8 mouse cellular contexts compared by ENCODE assay signal in the genomic region with DNA sequence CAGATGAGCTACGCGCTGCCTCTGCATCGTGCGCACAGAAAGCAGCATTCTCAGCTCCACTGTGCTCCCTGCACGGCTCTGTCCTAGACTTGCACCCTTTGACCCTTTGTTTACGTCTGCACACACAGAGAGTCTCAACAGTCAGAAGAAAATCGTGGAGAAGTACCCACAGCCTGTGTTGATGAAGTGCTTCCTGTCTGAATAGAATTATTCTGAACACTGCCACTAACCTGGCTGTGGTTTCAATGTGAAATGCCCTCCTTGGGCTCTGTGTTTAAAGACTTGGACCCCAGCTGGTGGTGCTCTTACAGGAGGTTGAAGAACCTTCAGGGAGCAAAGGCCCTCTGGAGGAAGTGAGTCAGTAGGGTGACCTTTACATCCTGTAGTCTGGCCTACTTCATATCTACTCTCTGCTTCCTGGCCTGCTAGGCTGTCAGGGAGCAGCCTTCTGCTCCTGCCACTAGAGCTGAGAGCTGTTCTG.
DNase-seq lines count a peak whose midpoint lies in the region; ATAC-seq lines count a peak whose summit lies in the region.

No protein-coding gene starts in this region.

- no peaks in the 10 kb centered on the region for H3K27me3 ChIP-seq in hindbrain, embryonic 10.5 days (ENCODE audit: insufficient read depth, poor library complexity, severe bottlenecking)
- no peaks in the 10 kb centered on the region for H3K27me3 ChIP-seq in hindbrain, embryonic 16.5 days (replicated peaks; ENCODE audit: control insufficient read depth, insufficient read depth, low read length)
- H3K27me3 ChIP-seq in liver, embryonic 11.5 days (replicated peaks; ENCODE audit: control insufficient read depth, insufficient read depth, low read length): no peaks in the 10 kb centered on the region
- H3K27me3 ChIP-seq in forebrain, embryonic 12.5 days: peaks cover 78% of the 10 kb centered on the region
- peaks cover 82% of the 10 kb centered on the region for H3K27me3 ChIP-seq in forebrain, embryonic 13.5 days

- no peak overlapping the region for H3K4me2 ChIP-seq in hindbrain, embryonic 16.5 days (ENCODE audit: low read length)
- H3K4me2 ChIP-seq in liver, embryonic 11.5 days: no peak overlapping the region
- H3K4me2 ChIP-seq in forebrain, embryonic 12.5 days: no peak overlapping the region
- no peak overlapping the region for H3K4me2 ChIP-seq in forebrain, embryonic 13.5 days

- H3K9ac ChIP-seq in hindbrain, embryonic 16.5 days (ENCODE audit: low read depth, low read length): no peak overlapping the region
- H3K9ac ChIP-seq in liver, embryonic 11.5 days (ENCODE audit: low read depth, low read length): no peak overlapping the region
- no peak overlapping the region for H3K9ac ChIP-seq in forebrain, embryonic 12.5 days
- H3K9ac ChIP-seq in forebrain, embryonic 13.5 days: no peak overlapping the region

- 40% methylated on average over 7 of the region's 7 CpGs for WGBS in hindbrain, embryonic 10.5 days
- WGBS in hindbrain, embryonic 16.5 days: 47% methylated on average over 7 of the region's 7 CpGs
- WGBS in liver, embryonic 11.5 days: 62% methylated on average over 7 of the region's 7 CpGs
- 69% methylated on average over 7 of the region's 7 CpGs for WGBS in forebrain, embryonic 12.5 days
- 72% methylated on average over 7 of the region's 7 CpGs for WGBS in forebrain, embryonic 13.5 days

- no peak overlapping the region for H3K4me3 ChIP-seq in hindbrain, embryonic 10.5 days
- H3K4me3 ChIP-seq in hindbrain, embryonic 16.5 days (ENCODE audit: low read length): no peak overlapping the region
- H3K4me3 ChIP-seq in brown adipose tissue, adult 24 weeks (ENCODE audit: insufficient read depth, low read depth, low read length): no peak overlapping the region
- H3K4me3 ChIP-seq in liver, embryonic 11.5 days (ENCODE audit: low read depth, low read length): no peak overlapping the region
- no peak overlapping the region for H3K4me3 ChIP-seq in forebrain, embryonic 12.5 days (replicated peaks)
- no peak overlapping the region for H3K4me3 ChIP-seq in forebrain, embryonic 13.5 days

- intact Hi-C loops in gastrocnemius, postnatal 36 days (cut with DNase I): no loop called here

- H3K4me1 ChIP-seq in hindbrain, embryonic 10.5 days (replicated peaks): peaks cover 32% of the 10 kb centered on the region
- peaks cover 5% of the 10 kb centered on the region for H3K4me1 ChIP-seq in hindbrain, embryonic 16.5 days (ENCODE audit: control insufficient read depth, insufficient read depth, low read depth, low read length)
- peaks cover 48% of the 10 kb centered on the region for H3K4me1 ChIP-seq in brown adipose tissue, adult 24 weeks (ENCODE audit: control insufficient read depth, insufficient read depth, insufficient read length, low read length)
- peaks cover 29% of the 10 kb centered on the region for H3K4me1 ChIP-seq in liver, embryonic 11.5 days (replicated peaks; ENCODE audit: control insufficient read depth, insufficient read depth, low read length)
- 0 out of 2 replicates have a peak, but pooled peaks cover 2% of the 10 kb centered on the region for H3K4me1 ChIP-seq in forebrain, embryonic 12.5 days
- no peaks in the 10 kb centered on the region for H3K4me1 ChIP-seq in forebrain, embryonic 13.5 days

- DNase-seq in hindbrain, embryonic 10.5 days (ENCODE audit: low spot score): no peak
- DNase-seq in CD4-positive helper T cell, adult 2 months (ENCODE audit: low read depth, low spot score): peak; percentile 30
- DNase-seq in liver, embryonic 11.5 days (ENCODE audit: low spot score): no peak
- no peak for DNase-seq in gastrocnemius, postnatal 36 days

- no peaks in the 10 kb centered on the region for H3K9me3 ChIP-seq in hindbrain, embryonic 10.5 days
- H3K9me3 ChIP-seq in hindbrain, embryonic 16.5 days (ENCODE audit: control insufficient read depth, low read length): no peaks in the 10 kb centered on the region
- H3K9me3 ChIP-seq in liver, embryonic 11.5 days (ENCODE audit: control insufficient read depth, low read length): no peaks in the 10 kb centered on the region
- H3K9me3 ChIP-seq in forebrain, embryonic 12.5 days: no peaks in the 10 kb centered on the region
- no peaks in the 10 kb centered on the region; the same call in 1 of the 2 replicates for H3K9me3 ChIP-seq in forebrain, embryonic 13.5 days (replicated peaks)

- peak overlapping the region; percentile 69 for H3K27ac ChIP-seq in hindbrain, embryonic 10.5 days
- H3K27ac ChIP-seq in hindbrain, embryonic 16.5 days (ENCODE audit: low read depth, low read length): no peak overlapping the region
- peak overlapping the region; percentile 76 for H3K27ac ChIP-seq in brown adipose tissue, adult 24 weeks (replicated peaks; ENCODE audit: low read depth, low read length)
- H3K27ac ChIP-seq in liver, embryonic 11.5 days (ENCODE audit: low read depth, low read length): peak overlapping the region; percentile 36; the same call in 1 of the 2 replicates
- no peak overlapping the region for H3K27ac ChIP-seq in forebrain, embryonic 12.5 days
- no peak overlapping the region for H3K27ac ChIP-seq in forebrain, embryonic 13.5 days

- no peaks in the 10 kb centered on the region for H3K36me3 ChIP-seq in hindbrain, embryonic 10.5 days
- H3K36me3 ChIP-seq in hindbrain, embryonic 16.5 days (ENCODE audit: control insufficient read depth, insufficient read depth, low read length): no peaks in the 10 kb centered on the region
- no peaks in the 10 kb centered on the region; the same call in 1 of the 2 replicates for H3K36me3 ChIP-seq in liver, embryonic 11.5 days (ENCODE audit: control insufficient read depth, insufficient read depth, low read length)
- no peaks in the 10 kb centered on the region for H3K36me3 ChIP-seq in forebrain, embryonic 12.5 days (replicated peaks)
- H3K36me3 ChIP-seq in forebrain, embryonic 13.5 days (ENCODE audit: poor library complexity, severe bottlenecking): no peaks in the 10 kb centered on the region

- ATAC-seq in hindbrain, embryonic 16.5 days: no peak
- ATAC-seq in liver, embryonic 11.5 days (replicated peaks; ENCODE audit: low FRiP score): peak; percentile 49; the same call in 1 of the 2 replicates
- ATAC-seq in forebrain, embryonic 12.5 days (ENCODE audit: low FRiP score): no peak
- ATAC-seq in forebrain, embryonic 13.5 days: no peak

Comparison
In these comparisons a context has a peak if more than half of its experiments do, and no peak if none do; other contexts are left out.
1. H3K27ac ChIP-seq: peak in hindbrain, embryonic 10.5 days (single experiment), brown adipose tissue, adult 24 weeks (single experiment) and liver, embryonic 11.5 days (single experiment); none in hindbrain, embryonic 16.5 days (single experiment), forebrain, embryonic 12.5 days (single experiment) and forebrain, embryonic 13.5 days (single experiment).